Mouse (Mus musculus): ENCODE data around the gene Tmem56.

DNA sequence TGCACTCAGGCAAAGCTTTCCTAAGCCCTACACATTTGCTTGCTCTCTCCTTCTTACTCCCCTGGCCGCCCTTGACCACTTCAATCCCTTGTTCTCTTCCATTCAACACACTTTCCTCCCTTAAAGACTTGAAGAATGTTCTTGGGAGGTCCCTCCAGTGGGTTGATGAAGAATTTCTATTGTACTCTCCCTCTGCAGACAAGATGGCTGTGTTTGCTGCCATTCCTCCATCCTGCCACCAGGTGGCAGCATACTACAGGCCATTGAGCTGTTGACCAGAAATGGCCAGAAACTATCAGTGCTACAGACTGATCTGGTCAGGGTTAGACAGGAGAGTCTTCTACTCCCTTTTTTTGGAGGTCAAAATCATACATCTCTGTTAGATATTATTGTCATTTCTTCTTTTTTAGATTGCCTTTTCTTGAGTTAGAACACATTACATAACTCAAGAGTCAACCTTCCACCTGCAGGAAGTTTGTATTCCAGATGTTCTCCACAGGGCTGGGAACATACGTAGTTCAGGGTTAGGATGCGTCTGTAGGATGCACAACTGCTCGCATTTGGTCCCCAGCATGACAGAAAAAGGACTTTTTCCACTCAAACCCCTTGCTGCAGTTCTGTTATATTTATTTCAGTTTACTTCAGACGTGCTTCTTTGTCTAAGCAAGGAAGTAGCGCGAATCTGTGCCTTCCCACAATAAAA, 24.8 kb upstream of the Tmem56 start:
- peak; percentile 80 for TF ChIP-seq CTCF (IDR thresholded peaks at IDR 0.05; ENCODE audit: low read depth, low read length)
- no peak for TF ChIP-seq POLR2A (IDR thresholded peaks at IDR 0.05; ENCODE audit: extremely low read depth, insufficient read depth, low read length)
